Mouse (Mus musculus) CH12.LX (cell line): ENCODE measurements around the gene Prss22.

Experiments
- BHLHE40 ChIP-seq: IDR thresholded peaks from 2 replicates; pipeline ENCODE4 v1.6.1; 2011; ENCODE audit warnings: mild to moderate bottlenecking, low read depth, low read length, improper control_type of control experiment
- CHD2 ChIP-seq: IDR thresholded peaks from 2 replicates; pipeline ENCODE4 v1.6.1; 2011; ENCODE audit warnings: low read length, improper control_type of control experiment
- ELF1 ChIP-seq: IDR thresholded peaks from 2 replicates; pipeline ENCODE4 v1.6.1; 2014; ENCODE audit warnings: low read depth, mild to moderate bottlenecking, inconsistent platforms, low read length, improper control_type of control experiment
- HCFC1 ChIP-seq: IDR thresholded peaks from 2 replicates; pipeline ENCODE4 v1.6.1; 2012; ENCODE audit warnings: low read depth, mild to moderate bottlenecking, inconsistent platforms, low read length, improper control_type of control experiment
- MAFK ChIP-seq: IDR thresholded peaks from 2 replicates; pipeline ENCODE4 v1.6.1; 2011; ENCODE audit warnings: low read length, improper control_type of control experiment; ENCODE audit not compliant: insufficient replicate concordance
- MAX ChIP-seq: IDR thresholded peaks from 2 replicates; pipeline ENCODE4 v1.6.1; 2011; ENCODE audit warnings: low read length, improper control_type of control experiment
- PAX5 ChIP-seq: IDR thresholded peaks from 2 replicates; pipeline ENCODE4 v1.6.1; 2012; ENCODE audit warnings: low read length, inconsistent platforms, mixed read lengths
- POLR2A ChIP-seq: IDR thresholded peaks from 2 replicates; pipeline ENCODE4 v1.6.1; 2011; ENCODE audit warnings: low read depth, mild to moderate bottlenecking, improper control_type of control experiment, low read length
- POLR2AphosphoS2 ChIP-seq: IDR thresholded peaks from 2 replicates; pipeline ENCODE4 v1.6.1; 2011; ENCODE audit warnings: low read depth, low read length, improper control_type of control experiment
- ZNF384 ChIP-seq: IDR thresholded peaks from 2 replicates; pipeline ENCODE4 v1.6.1; 2012; ENCODE audit warnings: low read depth, low read length, improper control_type of control experiment, inconsistent platforms

- TF ChIP-seq PAX5 (no peak), ELF1 (no peak), CHD2 (no peak), BHLHE40 (no peak), ZNF384 (no peak), POLR2A (no peak), HCFC1 (no peak), MAFK (no peak), MAX (no peak), POLR2AphosphoS2 (no peak)
These were observed 47.7 kb upstream of the Prss22 start for GRCm38 (mm10) chr17:24045608-24046007.
